Mouse (Mus musculus) regulatory T cell (primary cell): ENCODE results near the gene Nup43.
"Not testable (repeated sequence)": the region's sequence is repeated elsewhere in the genome, so short reads cannot be mapped to it uniquely, and the experiment has no call there.

Experiments
- in situ Hi-C: fragments of 300-600 bp; cut with MboI, MseI; formaldehyde crosslinking; loops from one replicate; pipeline ENCODE4 v1.15.1; 2025; ENCODE audit warnings: high pct_unique_total_duplicates

Gene Nup43

GRCm38 (mm10) chr10:7667342-7667802, at the start of gene Nup43:
Gene Nup43 (plus strand): TSS chr10:7667503.
- in situ Hi-C loops = no loop called here

GRCm38 (mm10) chr10:7617556-7617955, 49.7 kb upstream of the Nup43 start:
- in situ Hi-C loops = not testable (repeated sequence)

GRCm38 (mm10) chr10:7619821-7620241, 47.5 kb upstream of the Nup43 start:
- in situ Hi-C loops = no loop called here

- in situ Hi-C loops = no loop called here
Observed at GRCm38 (mm10) chr10:7620723-7621122, 46.6 kb upstream of the Nup43 start.

GRCm38 (mm10) chr10:7622378-7622777, 44.9 kb upstream of the Nup43 start:
- in situ Hi-C loops = no loop called here

- in situ Hi-C loops = no loop called here
Observed at GRCm38 (mm10) chr10:7623861-7624518, 43.3 kb upstream of the Nup43 start.

- in situ Hi-C loops = no loop called here
Observed at GRCm38 (mm10) chr10:7629092-7629491, 38.2 kb upstream of the Nup43 start.

GRCm38 (mm10) chr10:7630286-7630685, 37.0 kb upstream of the Nup43 start:
- in situ Hi-C loops = no loop called here

GRCm38 (mm10) chr10:7630951-7631720, 36.2 kb upstream of the Nup43 start:
- in situ Hi-C loops = no loop called here

GRCm38 (mm10) chr10:7640366-7640765, 26.9 kb upstream of the Nup43 start:
- in situ Hi-C loops = no loop called here

- in situ Hi-C loops = loop anchor here (5.0 kb wide), 1 partner anchor 39 kb away; no protein-coding TSS in a partner anchor
Observed at GRCm38 (mm10) chr10:7645911-7646310, 21.4 kb upstream of the Nup43 start.

- in situ Hi-C loops = loop anchor here (5.0 kb wide), 1 partner anchor 42 kb away; no protein-coding TSS in a partner anchor
Observed at GRCm38 (mm10) chr10:7649059-7649458, 18.2 kb upstream of the Nup43 start.

GRCm38 (mm10) chr10:7651057-7651456, 16.2 kb upstream of the Nup43 start:
- in situ Hi-C loops = no loop called here

- in situ Hi-C loops = no loop called here
Observed at GRCm38 (mm10) chr10:7662471-7663141, 4.7 kb upstream of the Nup43 start.

GRCm38 (mm10) chr10:7663159-7664026, 3.9 kb upstream of the Nup43 start:
- in situ Hi-C loops = no loop called here

GRCm38 (mm10) chr10:7664027-7664526, 3.2 kb upstream of the Nup43 start:
- in situ Hi-C loops = no loop called here

GRCm38 (mm10) chr10:7664889-7665288, 2.4 kb upstream of the Nup43 start:
- in situ Hi-C loops = no loop called here

GRCm38 (mm10) chr10:7673673-7674072, 6.4 kb downstream of the Nup43 start:
- in situ Hi-C loops = no loop called here

GRCm38 (mm10) chr10:7680731-7681301, 13.5 kb downstream of the Nup43 start, which contains the start of the genes Pcmt1 and Lats1:
Gene Pcmt1 (minus strand): TSS chr10:7681136.
Gene Lats1 (plus strand): TSS chr10:7681214.
- in situ Hi-C loops = loop anchor here (5.0 to 25.0 kb wide), 3 partner anchors 41 to 1869 kb away; partner anchors contain the start of genes Fbxo5 and Mtrf1l

GRCm38 (mm10) chr10:7681343-7682025, 14.2 kb downstream of the Nup43 start:
- in situ Hi-C loops = loop anchor here (5.0 to 25.0 kb wide), 3 partner anchors 41 to 1869 kb away; partner anchors contain the start of genes Fbxo5 and Mtrf1l
